Mouse (Mus musculus) bone marrow macrophage, adult 2 months (primary cell): Measurements from ENCODE around the gene Cntrl.

Experiments
- CTCF ChIP-seq: IDR thresholded peaks from 2 replicates; pipeline ENCODE4 v1.5.1; 2012; ENCODE audit warnings: low read depth, mild to moderate bottlenecking, low read length, moderate library complexity
- POLR2A ChIP-seq: IDR thresholded peaks from 2 replicates; pipeline ENCODE4 v1.6.1; 2012; ENCODE audit warnings: mild to moderate bottlenecking, low read depth, low read length, borderline replicate concordance

DNA sequence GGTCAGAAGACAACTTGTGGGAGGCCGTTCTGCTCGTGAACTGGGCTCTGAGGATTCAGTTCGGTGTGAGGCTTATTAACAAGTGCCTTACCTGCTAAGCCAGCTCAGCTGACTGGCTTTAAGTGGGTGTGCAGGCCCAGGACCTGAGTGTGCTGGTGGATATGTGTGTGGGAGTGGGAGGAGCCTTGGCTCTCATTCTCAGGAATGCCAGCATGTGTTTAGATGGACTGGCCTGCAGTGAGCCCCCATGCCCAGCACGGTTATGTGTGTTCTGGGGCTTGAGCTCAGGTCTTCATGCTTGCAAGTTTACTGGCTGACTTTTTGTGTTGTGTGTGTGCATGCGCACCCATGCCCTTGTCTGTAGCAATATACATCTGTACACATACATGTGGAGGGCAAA is 64.4 kb downstream of the Cntrl start:
- TF ChIP-seq CTCF (no peak), POLR2A (no peak)
